Mouse (Mus musculus) kidney, adult 2 months (tissue): ENCODE results near the gene Mvb12b. TPM values are rescaled to one million over a fixed set of nuclear protein-coding genes. Genes with fewer than 3 reads are reported as not detected.
A peak's percentile ranks its signal among the peaks of the same experiment; 100 is the strongest.

Experiments used
- DNase-seq: peaks from one replicate; pipeline ENCODE4 v3.0.0; 2021
- H3K27ac ChIP-seq: fragments of 200-500 bp; 2 replicates; pipeline ENCODE4 v1.5.1; 2012; ENCODE audit warnings: low read depth, low read length, control low read depth, inconsistent platforms; ENCODE audit not compliant: insufficient read depth
- H3K27me3 ChIP-seq: fragments of 200-500 bp; replicated peaks from 2 replicates; pipeline ENCODE4 v1.6.1; 2012; ENCODE audit warnings: mild to moderate bottlenecking, moderate library complexity, low read length, inconsistent platforms; ENCODE audit not compliant: control insufficient read depth, insufficient read depth
- H3K36me3 ChIP-seq: fragments of 200-500 bp; 2 replicates; pipeline ENCODE4 v1.6.1; 2012; ENCODE audit warnings: mild to moderate bottlenecking, moderate library complexity, low read length, inconsistent platforms; ENCODE audit not compliant: control insufficient read depth, insufficient read depth
- H3K4me1 ChIP-seq: fragments of 200-500 bp; 2 replicates; pipeline ENCODE4 v1.6.1; 2011; ENCODE audit warnings: low read length; ENCODE audit not compliant: control insufficient read depth, insufficient read depth
- H3K4me3 ChIP-seq: fragments of 200-500 bp; 2 replicates; pipeline ENCODE4 v1.5.1; 2011; ENCODE audit warnings: mild to moderate bottlenecking, low read depth, low read length, control low read depth; ENCODE audit not compliant: insufficient read depth
- CTCF ChIP-seq: fragments of 200-500 bp; conservative IDR thresholded peaks from 2 replicates; pipeline ENCODE4 v1.5.1; 2011; ENCODE audit warnings: low read depth, mild to moderate bottlenecking, control low read depth, low read length, moderate library complexity, mixed read lengths; ENCODE audit not compliant: insufficient read depth, insufficient read length
- POLR2A ChIP-seq: fragments of 200-500 bp; IDR thresholded peaks from one replicate; pipeline ENCODE4 v1.6.1; 2011; ENCODE audit warnings: low read depth, low read length, control low read depth
- WGBS: fragments of 180-500 bp; shearing (Covaris S2); methylation state at CpG from one replicate; pipeline ENCODE4 v1.1.7; 2018; 5-methylcytosine and 5-hydroxymethylcytosine counted together
- polyA plus RNA-seq: library from polyadenylated mRNA; depleted of rRNA; stranded (reverse); fragments of >200 nt; gene quantifications from 2 replicates; pipeline ENCODE4 v1.2.3, GENCODE M21; 2012; rRNA removed

Gene Mvb12b
- polyA plus RNA-seq = 29.2 and 34.5 TPM in 2 replicates

- peak; percentile 68 for DNase-seq
- Histone ChIP-seq H3K4me3 (peak within 1 kb of the TSS; percentile 57), H3K4me1 (peaks cover 10% of the 10 kb centered on the region; the same call in 1 of the 2 replicates), H3K27me3 (no peaks in the 10 kb centered on the region), H3K36me3 (no peaks in the 10 kb centered on the region), H3K27ac (peak within 1 kb of the TSS; percentile 74)
- WGBS = 4% methylated on average over 67 of the region's 67 CpGs
- TF ChIP-seq CTCF (no peak), POLR2A (no peak)
Observed at GRCm38 (mm10) chr2:33887328-33888099, at the start of gene Mvb12b. Mvb12b (minus strand) TSS chr2:33887946.

GRCm38 (mm10) chr2:33935756-33936155, 48.0 kb upstream of the Mvb12b start:
- Histone ChIP-seq H3K27me3 (no peaks in the 10 kb centered on the region), H3K4me3 (no peak overlapping the region), H3K27ac (no peak overlapping the region), H3K4me1 (no peaks in the 10 kb centered on the region), H3K36me3 (no peaks in the 10 kb centered on the region)
- TF ChIP-seq POLR2A (no peak), CTCF (no peak)
- 57% methylated on average over 9 of the region's 9 CpGs for WGBS
- DNase-seq = no peak

GRCm38 (mm10) chr2:33933606-33934510, 46.1 kb upstream of the Mvb12b start:
- no peak for DNase-seq
- H3K4me1 ChIP-seq = no peaks in the 10 kb centered on the region
- H3K27me3 ChIP-seq = no peaks in the 10 kb centered on the region
- H3K27ac ChIP-seq = no peak overlapping the region
- TF ChIP-seq POLR2A (no peak), CTCF (no peak)
- no peak overlapping the region for H3K4me3 ChIP-seq
- no peaks in the 10 kb centered on the region for H3K36me3 ChIP-seq
- WGBS = 62% methylated on average over 10 of the region's 10 CpGs

- no peak for TF ChIP-seq POLR2A
- TF ChIP-seq CTCF = no peak
- 82% methylated on average over 5 of the region's 5 CpGs for WGBS
- H3K4me1 ChIP-seq = no peaks in the 10 kb centered on the region
Observed at GRCm38 (mm10) chr2:33931161-33931560, 43.4 kb upstream of the Mvb12b start.

GRCm38 (mm10) chr2:33925288-33925687, 37.5 kb upstream of the Mvb12b start:
- H3K4me1 ChIP-seq = no peaks in the 10 kb centered on the region
- DNase-seq = no peak
- H3K4me3 ChIP-seq = no peak overlapping the region
- WGBS = 71% methylated on average over 5 of the region's 5 CpGs
- no peaks in the 10 kb centered on the region for H3K36me3 ChIP-seq
- no peak overlapping the region for H3K27ac ChIP-seq
- no peaks in the 10 kb centered on the region for H3K27me3 ChIP-seq
- TF ChIP-seq CTCF (no peak), POLR2A (no peak)

More at GRCm38 (mm10) chr2:33931161-33931560, 43.4 kb upstream of the Mvb12b start:
- no peak overlapping the region for H3K27ac ChIP-seq
- no peaks in the 10 kb centered on the region for H3K36me3 ChIP-seq
- DNase-seq = no peak
- H3K27me3 ChIP-seq = no peaks in the 10 kb centered on the region
- no peak overlapping the region for H3K4me3 ChIP-seq

GRCm38 (mm10) chr2:33923482-33923881, 35.7 kb upstream of the Mvb12b start:
- Histone ChIP-seq H3K4me1 (no peaks in the 10 kb centered on the region), H3K27me3 (no peaks in the 10 kb centered on the region), H3K4me3 (no peak overlapping the region), H3K27ac (no peak overlapping the region), H3K36me3 (no peaks in the 10 kb centered on the region)
- WGBS = 79% methylated on average over 5 of the region's 5 CpGs
- no peak for TF ChIP-seq CTCF
- TF ChIP-seq POLR2A = no peak
- no peak for DNase-seq

- no peak for TF ChIP-seq POLR2A
- no peaks in the 10 kb centered on the region for H3K4me1 ChIP-seq
- 100% methylated on average over 2 of the region's 2 CpGs for WGBS
- H3K27ac ChIP-seq = no peak overlapping the region
- no peaks in the 10 kb centered on the region for H3K36me3 ChIP-seq
- DNase-seq = no peak
- no peaks in the 10 kb centered on the region for H3K27me3 ChIP-seq
- H3K4me3 ChIP-seq = no peak overlapping the region
Observed at GRCm38 (mm10) chr2:33922466-33922865, 34.7 kb upstream of the Mvb12b start.
